Comparison of ENCODE assay signal across 15 mouse cellular contexts in the genomic region with DNA sequence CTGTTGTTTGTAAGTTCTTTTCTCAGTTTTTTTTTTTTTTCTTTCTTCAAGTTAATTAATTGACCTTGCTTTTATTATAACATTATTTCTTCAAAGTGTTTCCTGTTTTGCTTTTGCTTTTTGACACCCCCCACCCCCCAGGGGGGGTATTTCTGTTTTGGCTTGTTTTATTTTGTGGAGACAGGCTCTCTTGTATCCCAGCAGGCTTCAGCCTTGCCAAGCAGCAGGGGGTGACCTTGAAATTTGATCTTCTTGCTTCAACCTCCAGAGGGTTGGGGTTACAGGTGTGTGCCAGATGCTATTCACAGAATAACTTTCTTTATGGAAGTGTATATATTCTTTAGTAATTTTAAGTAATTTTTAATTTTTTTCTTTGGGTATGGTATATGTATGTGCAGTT. TPM values are rescaled to one million over a fixed set of nuclear protein-coding genes. Genes with fewer than 3 reads are reported as not detected.
A peak's percentile ranks its signal among the peaks of the same experiment; 100 is the strongest.
DNase-seq lines count a peak whose midpoint lies in the region; ATAC-seq lines count a peak whose summit lies in the region.
"Had no signal": no experiment of that assay in that cellular context is flagged by ENCODE, and none has a peak within 500 bp of the region (broad histone marks: within the 10 kb centered on the region; RNA-seq: fewer than 3 reads in every experiment).

No protein-coding gene starts in this region.

- no peak overlapping the region for H3K4me3 ChIP-seq in kidney, embryonic 14.5 days (ENCODE audit: low read length)
- no peak overlapping the region for H3K4me3 ChIP-seq in forebrain, embryonic 12.5 days (replicated peaks)
- H3K4me3 ChIP-seq: forebrain, embryonic 10.5 days; heart, embryonic 15.5 days; hindbrain, embryonic 15.5 days had no signal

- peak; percentile 42 for DNase-seq in adrenal gland, postnatal 14 days
- no peak for DNase-seq in adrenal gland, postnatal 4 days (ENCODE audit: low spot score in 2 of 2)
- DNase-seq in kidney, adult 8-10 months: peak; percentile 20 to 38
- peak; percentile 60 for DNase-seq in embryo, embryonic 10.5 days (ENCODE audit: low spot score)
- peak; percentile 27 to 59 for DNase-seq in kidney, postnatal 25 days
- no peak for DNase-seq in thymus, postnatal 25 days
- DNase-seq: gastrocnemius, postnatal 14 days; right cerebral cortex, postnatal 14 days; thymus, postnatal 14 days had no signal

- no peak overlapping the region for H3K27ac ChIP-seq in kidney, embryonic 14.5 days (ENCODE audit: low read depth, low read length)
- no peak overlapping the region for H3K27ac ChIP-seq in forebrain, embryonic 12.5 days
- H3K27ac ChIP-seq: forebrain, embryonic 10.5 days; heart, embryonic 15.5 days; hindbrain, embryonic 15.5 days had no signal

- H3K9me3 ChIP-seq in kidney, embryonic 14.5 days (ENCODE audit: control insufficient read depth, low read length): no peaks in the 10 kb centered on the region
- no peaks in the 10 kb centered on the region for H3K9me3 ChIP-seq in forebrain, embryonic 12.5 days
- H3K9me3 ChIP-seq: forebrain, embryonic 10.5 days; G1E; heart, embryonic 15.5 days; hindbrain, embryonic 15.5 days had no signal

- peaks cover 15% of the 10 kb centered on the region; the same call in 1 of the 2 replicates for H3K36me3 ChIP-seq in kidney, embryonic 14.5 days (ENCODE audit: control insufficient read depth, insufficient read depth, low read length)
- H3K36me3 ChIP-seq in forebrain, embryonic 12.5 days (replicated peaks): peaks cover 28% of the 10 kb centered on the region

- H3K9ac ChIP-seq in kidney, embryonic 14.5 days (ENCODE audit: low read depth, low read length): no peak overlapping the region
- H3K9ac ChIP-seq in forebrain, embryonic 12.5 days: no peak overlapping the region
- H3K9ac ChIP-seq: heart, embryonic 15.5 days; hindbrain, embryonic 15.5 days had no signal

- H3K27me3 ChIP-seq in kidney, embryonic 14.5 days (ENCODE audit: control insufficient read depth, insufficient read depth, low read length): no peaks in the 10 kb centered on the region
- no peaks in the 10 kb centered on the region for H3K27me3 ChIP-seq in forebrain, embryonic 12.5 days
- H3K27me3 ChIP-seq: heart, embryonic 15.5 days; hindbrain, embryonic 15.5 days had no signal

- H3K4me1 ChIP-seq in kidney, embryonic 14.5 days (ENCODE audit: control insufficient read depth, insufficient read depth, low read length): no peaks in the 10 kb centered on the region
- H3K4me1 ChIP-seq in forebrain, embryonic 12.5 days: no peaks in the 10 kb centered on the region
- H3K4me1 ChIP-seq: forebrain, embryonic 10.5 days; heart, embryonic 15.5 days; hindbrain, embryonic 15.5 days had no signal

- no peak for ATAC-seq in kidney, embryonic 14.5 days (ENCODE audit: low FRiP score, low TSS enrichment)
- ATAC-seq in forebrain, embryonic 12.5 days (ENCODE audit: low FRiP score): no peak

- H3K4me2 ChIP-seq in kidney, embryonic 14.5 days (replicated peaks; ENCODE audit: low read depth, low read length): no peak overlapping the region
- no peak overlapping the region for H3K4me2 ChIP-seq in forebrain, embryonic 12.5 days
- H3K4me2 ChIP-seq: heart, embryonic 15.5 days; hindbrain, embryonic 15.5 days had no signal

RNA-seq across cellular contexts. Expression of gene Mllt10, which starts 56.4 kb away (rescaled TPM):
- total RNA-seq in adrenal gland, postnatal 14 days (2021): 39.1 and 56.4 TPM in 2 replicates
- 10 to 100 TPM; 62.2 to 64.8 TPM for total RNA-seq in adrenal gland, postnatal 4 days (2021)
- 58.7 and 74.9 TPM in 2 replicates for polyA plus RNA-seq in kidney, embryonic 14.5 days (2014; fragmentation: Nextera tagmentation; extraction: Ambion mirVana)
- polyA plus RNA-seq in forebrain, embryonic 12.5 days (2016; fragmentation: Nextera tagmentation; extraction: Ambion mirVana): 61.7 and 76.8 TPM in 2 replicates

Comparison
In these comparisons a context has a peak if more than half of its experiments do, and no peak if none do; other contexts are left out.
1. DNase-seq: peak in adrenal gland, postnatal 14 days (single experiment), kidney, adult 8-10 months (2 of 2), embryo, embryonic 10.5 days (single experiment) and kidney, postnatal 25 days (2 of 2); none in adrenal gland, postnatal 4 days (0 of 2) and thymus, postnatal 25 days (single experiment).